Mouse (Mus musculus) forebrain, embryonic 11.5 days (tissue): ENCODE results near the gene Tmem208. TPM values are rescaled to one million over a fixed set of nuclear protein-coding genes. Genes with fewer than 3 reads are reported as not detected.

Experiments used
- ATAC-seq: fragments of 200-750 bp; cut with Nextera tagmentation; replicated peaks from 2 replicates; pipeline ENCODE4 v1.8.0; 2017; ENCODE audit warnings: moderate TSS enrichment; ENCODE audit not compliant: low FRiP score
- DNase-seq: peaks from one replicate; pipeline ENCODE4 v3.0.0-alpha.2; 2017; ENCODE audit warnings: low spot score
- H3K27ac ChIP-seq: fragments of 300-500 bp; sonication (generic); 2 replicates; pipeline ENCODE4 v1.5.1; 2014; ENCODE audit warnings: low read depth, low read length
- H3K27me3 ChIP-seq: fragments of 300-500 bp; sonication (generic); 2 replicates; pipeline ENCODE4 v1.6.1; 2014; ENCODE audit warnings: mild to moderate bottlenecking, low read length, mixed read lengths; ENCODE audit not compliant: control insufficient read depth, insufficient read depth
- H3K36me3 ChIP-seq: fragments of 300-500 bp; sonication (generic); 2 replicates; pipeline ENCODE4 v1.6.1; 2014; ENCODE audit warnings: mild to moderate bottlenecking, low read length, moderate library complexity, mixed read lengths; ENCODE audit not compliant: control insufficient read depth, insufficient read depth
- H3K4me1 ChIP-seq: fragments of 300-500 bp; sonication (generic); replicated peaks from 2 replicates; pipeline ENCODE4 v1.6.1; 2014; ENCODE audit warnings: low read length, mixed read lengths; ENCODE audit not compliant: control insufficient read depth, insufficient read depth
- H3K4me2 ChIP-seq: fragments of 300-500 bp; sonication (generic); 2 replicates; pipeline ENCODE4 v1.6.1; 2014; ENCODE audit warnings: low read depth, mild to moderate bottlenecking, low read length, moderate library complexity, mixed read lengths; ENCODE audit not compliant: severe bottlenecking
- H3K4me3 ChIP-seq: fragments of 300-500 bp; sonication (generic); 2 replicates; pipeline ENCODE4 v1.5.1; 2014; ENCODE audit warnings: low read depth, low read length
- H3K9ac ChIP-seq: fragments of 300-500 bp; sonication (generic); 2 replicates; pipeline ENCODE4 v1.6.1; 2014; ENCODE audit warnings: low read length
- H3K9me3 ChIP-seq: fragments of 300-500 bp; sonication (generic); 2 replicates; pipeline ENCODE4 v1.6.1; 2016; ENCODE audit warnings: low read length, mixed read lengths; ENCODE audit not compliant: control insufficient read depth
- WGBS: fragments of 180-500 bp; shearing (Covaris S2); extraction: QIAGEN DNeasy Blood & Tissue Kit; methylation state at CpG from one replicate; pipeline ENCODE4 v1.1.7; 2014; 5-methylcytosine and 5-hydroxymethylcytosine counted together
- polyA plus RNA-seq: library from polyadenylated mRNA; unstranded; fragments of >200 nt; fragmentation: Nextera tagmentation; extraction: Ambion mirVana; gene quantifications from 2 replicates; pipeline ENCODE4 v1.2.1, GENCODE M21; 2014

Tmem208 gene
- polyA plus RNA-seq, result 80.7 and 85.0 TPM in 2 replicates

DNA sequence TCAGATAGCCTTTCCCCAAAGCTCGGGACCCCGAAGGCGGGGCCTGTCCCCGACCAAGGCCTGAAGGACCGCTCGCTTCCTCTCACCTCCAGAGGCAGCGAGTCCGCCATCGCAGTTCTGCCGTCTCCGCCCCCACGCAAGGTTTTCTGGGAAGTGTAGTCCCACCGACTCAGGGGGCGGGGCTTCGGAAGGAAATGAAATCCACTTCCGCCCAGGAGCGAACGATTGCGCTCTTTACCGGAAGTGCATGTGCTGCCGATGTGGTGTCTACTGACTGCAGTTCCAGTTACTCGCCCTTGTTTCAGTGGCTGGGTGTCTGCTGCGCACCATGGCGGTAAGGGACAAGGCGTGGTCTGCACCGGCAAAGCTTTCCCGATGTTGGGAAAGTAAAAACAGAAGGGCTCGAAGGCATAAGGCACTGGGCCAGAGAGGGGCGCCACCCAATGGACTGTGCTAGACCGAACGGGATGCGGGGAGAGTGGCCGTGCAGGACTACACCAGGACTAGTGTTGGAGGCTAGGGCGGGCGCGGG is at the start of gene Tmem208, which contains the start of gene Lrrc29:
Gene Tmem208 (plus strand): TSS at position 214 of the 532 bp plus-strand sequence.
Gene Lrrc29 (minus strand): TSS at position 138 of the 532 bp plus-strand sequence.
- DNase-seq (peak; percentile 97), ATAC-seq (peak; percentile 94)
- H3K4me2 ChIP-seq, result peak within 1 kb of the TSS; percentile 73
- H3K27ac ChIP-seq, result peak within 1 kb of the TSS; percentile 55; the same call in 1 of the 2 replicates
- peaks cover 2% of the 10 kb centered on the region for H3K36me3 ChIP-seq
- peaks cover 7% of the 10 kb centered on the region; the same call in 1 of the 2 replicates for H3K4me1 ChIP-seq
- H3K9ac ChIP-seq, result peak within 1 kb of the TSS; percentile 75
- no peaks in the 10 kb centered on the region for H3K27me3 ChIP-seq
- peak within 1 kb of the TSS; percentile 78 for H3K4me3 ChIP-seq
- 1% methylated on average over 36 of the region's 36 CpGs for WGBS
- H3K9me3 ChIP-seq, result no peaks in the 10 kb centered on the region

- H3K36me3 ChIP-seq, result no peaks in the 10 kb centered on the region
- no peaks in the 10 kb centered on the region for H3K9me3 ChIP-seq
- no peak overlapping the region for H3K27ac ChIP-seq
- H3K4me3 ChIP-seq, result no peak overlapping the region
- DNase-seq (peak; percentile 66), ATAC-seq (peak; percentile 23; the same call in 1 of the 2 replicates)
- H3K4me1 ChIP-seq, result peaks cover 7% of the 10 kb centered on the region; the same call in 1 of the 2 replicates
- WGBS, result 2% methylated on average over 28 of the region's 28 CpGs
- H3K27me3 ChIP-seq, result peaks cover 63% of the 10 kb centered on the region
- 0 out of 2 replicates have a peak overlapping the region, but pooled peaks have one; percentile 16 for H3K4me2 ChIP-seq
- no peak overlapping the region for H3K9ac ChIP-seq
Observed at GRCm38 (mm10) chr8:105278911-105279334, 47.2 kb upstream of the Tmem208 start.

DNA sequence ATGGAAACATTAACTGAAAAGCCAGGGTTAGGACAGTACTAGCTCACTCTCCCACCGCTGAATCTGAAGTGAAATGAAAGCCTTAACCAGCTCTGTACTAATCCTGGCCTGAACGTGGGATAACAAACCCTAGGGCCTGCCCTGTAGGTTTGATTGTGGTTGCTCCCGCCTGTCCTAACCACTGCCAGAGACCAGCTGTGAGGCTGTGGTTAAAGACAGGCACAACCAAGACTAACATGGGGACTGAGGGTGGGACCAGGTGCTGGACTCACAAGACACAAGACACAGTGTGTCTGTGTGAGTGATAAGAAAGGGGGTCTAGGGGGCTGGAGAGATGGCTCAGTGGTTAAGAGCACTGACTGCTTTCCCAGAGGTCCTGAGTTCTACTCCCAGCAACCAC is 45.6 kb upstream of the Tmem208 start:
- Histone ChIP-seq H3K4me2 (no peak overlapping the region), H3K4me3 (no peak overlapping the region), H3K9me3 (no peaks in the 10 kb centered on the region), H3K36me3 (no peaks in the 10 kb centered on the region; the same call in 1 of the 2 replicates), H3K27me3 (peaks cover 48% of the 10 kb centered on the region), H3K4me1 (peaks cover 4% of the 10 kb centered on the region; the same call in 1 of the 2 replicates), H3K9ac (no peak overlapping the region), H3K27ac (no peak overlapping the region)
- ATAC-seq, result no peak
- peak; percentile 49 for DNase-seq
- 71% methylated on average over 3 of the region's 3 CpGs for WGBS

DNA sequence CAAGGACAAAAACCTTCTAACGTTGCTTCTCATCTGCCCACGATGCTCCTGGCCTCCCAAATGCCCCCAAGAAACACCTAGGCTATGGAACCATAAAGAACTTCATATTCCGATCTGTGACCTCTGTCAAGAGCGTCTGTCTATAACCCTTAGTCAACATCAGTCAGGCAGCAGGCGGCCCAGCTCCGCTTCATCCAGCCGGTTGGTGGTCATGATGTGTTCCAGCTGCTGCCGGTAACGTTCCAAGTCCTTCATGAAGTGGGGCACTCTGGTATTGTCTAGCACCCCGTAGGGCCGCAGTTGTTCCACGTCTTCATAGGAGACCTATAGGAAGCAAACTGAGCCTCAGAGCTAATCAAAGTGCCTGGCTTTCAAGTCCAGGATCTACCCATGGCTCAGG is 44.3 kb upstream of the Tmem208 start:
- no peaks in the 10 kb centered on the region; the same call in 1 of the 2 replicates for H3K36me3 ChIP-seq
- WGBS, result 90% methylated on average over 12 of the region's 12 CpGs
- no peak for ATAC-seq
- no peak overlapping the region for H3K27ac ChIP-seq
- H3K4me1 ChIP-seq, result 0 out of 2 replicates have a peak, but pooled peaks cover 2% of the 10 kb centered on the region
- H3K9ac ChIP-seq, result no peak overlapping the region
- H3K4me3 ChIP-seq, result no peak overlapping the region
- no peaks in the 10 kb centered on the region for H3K9me3 ChIP-seq
- DNase-seq, result peak; percentile 47
- peaks cover 36% of the 10 kb centered on the region for H3K27me3 ChIP-seq
- no peak overlapping the region for H3K4me2 ChIP-seq

GRCm38 (mm10) chr8:105282239-105282638 is 43.9 kb upstream of the Tmem208 start:
- H3K4me3 ChIP-seq, result no peak overlapping the region
- DNase-seq, result no peak
- no peak overlapping the region for H3K9ac ChIP-seq
- H3K4me1 ChIP-seq, result 0 out of 2 replicates have a peak, but pooled peaks cover 2% of the 10 kb centered on the region
- no peak overlapping the region for H3K27ac ChIP-seq
- WGBS, result 93% methylated on average over 4 of the region's 4 CpGs
- no peak for ATAC-seq
- no peaks in the 10 kb centered on the region; the same call in 1 of the 2 replicates for H3K36me3 ChIP-seq
- H3K27me3 ChIP-seq, result peaks cover 32% of the 10 kb centered on the region
- no peak overlapping the region for H3K4me2 ChIP-seq
- H3K9me3 ChIP-seq, result no peaks in the 10 kb centered on the region

- no peak overlapping the region for H3K4me3 ChIP-seq
- H3K9me3 ChIP-seq, result no peaks in the 10 kb centered on the region
- peaks cover 2% of the 10 kb centered on the region; the same call in 1 of the 2 replicates for H3K4me1 ChIP-seq
- DNase-seq (peak; percentile 77), ATAC-seq (peak; percentile 47)
- H3K36me3 ChIP-seq, result no peaks in the 10 kb centered on the region; the same call in 1 of the 2 replicates
- peaks cover 23% of the 10 kb centered on the region for H3K27me3 ChIP-seq
- H3K9ac ChIP-seq, result no peak overlapping the region
- no peak overlapping the region for H3K27ac ChIP-seq
- 19% methylated on average over 23 of the region's 23 CpGs for WGBS
- H3K4me2 ChIP-seq, result no peak overlapping the region
Observed at GRCm38 (mm10) chr8:105283074-105283473, 43.1 kb upstream of the Tmem208 start.

GRCm38 (mm10) chr8:105285514-105285913 is 40.6 kb upstream of the Tmem208 start:
- Histone ChIP-seq H3K27me3 (peaks cover 6% of the 10 kb centered on the region), H3K36me3 (no peaks in the 10 kb centered on the region; the same call in 1 of the 2 replicates), H3K9ac (no peak overlapping the region), H3K4me1 (peaks cover 12% of the 10 kb centered on the region), H3K4me2 (no peak overlapping the region), H3K4me3 (no peak overlapping the region), H3K27ac (no peak overlapping the region), H3K9me3 (no peaks in the 10 kb centered on the region)
- no peak for ATAC-seq
- DNase-seq, result peak; percentile 47
- 44% methylated on average over 12 of the region's 12 CpGs for WGBS

GRCm38 (mm10) chr8:105286907-105287306 is 39.2 kb upstream of the Tmem208 start:
- Histone ChIP-seq H3K4me2 (no peak overlapping the region), H3K4me1 (peaks cover 13% of the 10 kb centered on the region), H3K9me3 (no peaks in the 10 kb centered on the region), H3K27ac (no peak overlapping the region), H3K36me3 (no peaks in the 10 kb centered on the region; the same call in 1 of the 2 replicates), H3K9ac (no peak overlapping the region), H3K27me3 (peaks cover 9% of the 10 kb centered on the region), H3K4me3 (no peak overlapping the region)
- WGBS, result 86% methylated on average over 4 of the region's 4 CpGs
- DNase-seq (no peak), ATAC-seq (no peak)
